Mouse (Mus musculus): ENCODE data around the gene Adprhl1. TPM values are rescaled to one million over a fixed set of nuclear protein-coding genes. Genes with fewer than 3 reads are reported as not detected.

The Adprhl1 gene
- polyA plus RNA-seq, 1 experiment from 2014 or later, result not detected

- H3K9me3 ChIP-seq, result no peaks in the 10 kb centered on the region
- H3K4me3 ChIP-seq, result no peak overlapping the region
- H3K4me1 ChIP-seq, result no peaks in the 10 kb centered on the region; the same call in 1 of the 2 replicates
- no peak overlapping the region for H3K4me2 ChIP-seq
- 10% methylated on average over 6 of the region's 6 CpGs for WGBS
- ATAC-seq (replicated peaks), result 0 out of 2 replicates have a peak, but pooled peaks have one; percentile 30
- H3K36me3 ChIP-seq (replicated peaks), result no peaks in the 10 kb centered on the region
- H3K27me3 ChIP-seq (replicated peaks), result no peaks in the 10 kb centered on the region
- no peak overlapping the region for H3K9ac ChIP-seq
- no peak overlapping the region for H3K27ac ChIP-seq
These were observed 27.7 kb downstream of the Adprhl1 start for GRCm38 (mm10) chr8:13226288-13226687.

- Histone ChIP-seq H3K36me3 (replicated peaks) (no peaks in the 10 kb centered on the region), H3K27ac (no peak overlapping the region), H3K4me3 (no peak overlapping the region), H3K27me3 (replicated peaks) (no peaks in the 10 kb centered on the region), H3K9me3 (no peaks in the 10 kb centered on the region), H3K4me1 (no peaks in the 10 kb centered on the region; the same call in 1 of the 2 replicates), H3K4me2 (no peak overlapping the region), H3K9ac (no peak overlapping the region)
- WGBS, result 84% methylated on average over 9 of the region's 9 CpGs
- no peak for ATAC-seq (replicated peaks)
These were observed 29.5 kb downstream of the Adprhl1 start for GRCm38 (mm10) chr8:13224426-13224825.

DNA sequence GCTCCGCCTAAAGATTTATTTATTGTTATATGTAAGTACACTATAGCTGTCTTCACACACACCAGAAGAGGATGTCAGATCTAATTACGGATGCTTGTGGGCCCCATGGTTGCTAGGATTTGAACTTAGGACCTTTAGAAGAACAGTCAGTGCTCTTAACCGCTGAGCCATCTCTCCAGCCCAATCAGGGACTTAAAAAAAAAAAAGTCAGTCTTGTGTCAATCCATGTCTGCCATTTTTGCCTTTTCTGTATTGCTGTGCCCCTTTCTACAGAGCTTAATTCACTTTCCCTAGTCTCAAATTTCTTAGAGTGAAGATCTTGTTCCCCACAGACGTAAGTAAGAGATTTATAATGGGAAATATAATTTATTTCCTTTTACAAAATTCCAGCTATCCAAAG is 35.5 kb downstream of the Adprhl1 start:
- no peak for ATAC-seq (replicated peaks)
- Histone ChIP-seq H3K36me3 (replicated peaks) (no peaks in the 10 kb centered on the region), H3K4me3 (no peak overlapping the region), H3K4me2 (no peak overlapping the region), H3K27ac (no peak overlapping the region), H3K4me1 (0 out of 2 replicates have a peak, but pooled peaks cover 5% of the 10 kb centered on the region), H3K27me3 (replicated peaks) (no peaks in the 10 kb centered on the region), H3K9me3 (no peaks in the 10 kb centered on the region), H3K9ac (no peak overlapping the region)
- WGBS, result 75% methylated on average over 4 of the region's 4 CpGs

GRCm38 (mm10) chr8:13217986-13218385 is 36.0 kb downstream of the Adprhl1 start:
- Histone ChIP-seq H3K4me2 (no peak overlapping the region), H3K4me3 (no peak overlapping the region), H3K4me1 (0 out of 2 replicates have a peak, but pooled peaks cover 10% of the 10 kb centered on the region), H3K9ac (no peak overlapping the region), H3K36me3 (replicated peaks) (no peaks in the 10 kb centered on the region), H3K27ac (no peak overlapping the region), H3K27me3 (replicated peaks) (no peaks in the 10 kb centered on the region), H3K9me3 (no peaks in the 10 kb centered on the region)
- no peak for ATAC-seq (replicated peaks)

DNA sequence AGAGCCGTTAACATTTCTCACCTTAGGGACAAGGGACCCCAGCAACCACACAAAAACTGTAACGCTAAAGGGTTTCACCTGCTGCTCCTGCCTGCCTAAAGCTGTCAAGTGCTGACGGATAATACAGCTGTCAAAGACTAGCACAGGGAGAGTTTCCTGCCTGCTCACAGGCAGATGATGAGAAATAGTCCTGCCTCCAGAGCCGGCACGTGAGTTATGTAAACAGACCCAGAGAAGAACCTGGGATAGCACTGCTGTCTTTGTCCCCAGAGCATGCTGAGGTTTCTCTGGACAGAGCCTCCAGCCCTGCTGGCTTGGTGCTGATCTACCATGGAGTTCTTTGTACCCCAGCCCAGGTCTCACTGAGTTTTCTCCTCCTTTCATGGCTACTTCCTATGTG is 36.9 kb downstream of the Adprhl1 start:
- Histone ChIP-seq H3K36me3 (replicated peaks) (no peaks in the 10 kb centered on the region), H3K4me1 (0 out of 2 replicates have a peak, but pooled peaks cover 10% of the 10 kb centered on the region), H3K9me3 (no peaks in the 10 kb centered on the region), H3K27me3 (replicated peaks) (no peaks in the 10 kb centered on the region), H3K9ac (no peak overlapping the region), H3K27ac (no peak overlapping the region), H3K4me2 (no peak overlapping the region), H3K4me3 (no peak overlapping the region)
- 63% methylated on average over 5 of the region's 5 CpGs for WGBS
- ATAC-seq (replicated peaks), result no peak

DNA sequence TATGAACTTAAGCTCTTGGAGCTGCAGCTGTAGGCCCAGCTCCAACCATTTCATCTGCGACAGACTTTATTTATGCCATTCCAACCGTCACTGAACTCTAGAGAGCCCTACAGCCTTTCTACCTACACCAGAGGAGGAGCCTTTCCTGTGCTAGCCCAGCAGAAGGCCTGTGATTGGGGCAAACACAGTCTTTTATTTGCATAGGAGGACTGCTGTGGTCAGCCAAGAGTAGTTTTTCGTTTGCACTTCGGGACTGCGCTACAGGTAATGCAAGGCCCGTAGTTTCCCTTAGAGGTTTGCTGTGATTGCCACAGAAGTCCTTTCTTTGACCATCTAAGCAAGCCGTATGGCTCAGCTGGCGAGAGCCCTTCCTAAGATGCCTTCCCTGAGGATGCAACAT is 37.6 kb downstream of the Adprhl1 start:
- Histone ChIP-seq H3K9ac (no peak overlapping the region), H3K27ac (no peak overlapping the region), H3K4me2 (no peak overlapping the region), H3K27me3 (replicated peaks) (no peaks in the 10 kb centered on the region), H3K4me1 (0 out of 2 replicates have a peak, but pooled peaks cover 10% of the 10 kb centered on the region), H3K36me3 (replicated peaks) (no peaks in the 10 kb centered on the region), H3K4me3 (no peak overlapping the region), H3K9me3 (no peaks in the 10 kb centered on the region)
- WGBS, result 75% methylated on average over 8 of the region's 8 CpGs
- no peak for ATAC-seq (replicated peaks)

DNA sequence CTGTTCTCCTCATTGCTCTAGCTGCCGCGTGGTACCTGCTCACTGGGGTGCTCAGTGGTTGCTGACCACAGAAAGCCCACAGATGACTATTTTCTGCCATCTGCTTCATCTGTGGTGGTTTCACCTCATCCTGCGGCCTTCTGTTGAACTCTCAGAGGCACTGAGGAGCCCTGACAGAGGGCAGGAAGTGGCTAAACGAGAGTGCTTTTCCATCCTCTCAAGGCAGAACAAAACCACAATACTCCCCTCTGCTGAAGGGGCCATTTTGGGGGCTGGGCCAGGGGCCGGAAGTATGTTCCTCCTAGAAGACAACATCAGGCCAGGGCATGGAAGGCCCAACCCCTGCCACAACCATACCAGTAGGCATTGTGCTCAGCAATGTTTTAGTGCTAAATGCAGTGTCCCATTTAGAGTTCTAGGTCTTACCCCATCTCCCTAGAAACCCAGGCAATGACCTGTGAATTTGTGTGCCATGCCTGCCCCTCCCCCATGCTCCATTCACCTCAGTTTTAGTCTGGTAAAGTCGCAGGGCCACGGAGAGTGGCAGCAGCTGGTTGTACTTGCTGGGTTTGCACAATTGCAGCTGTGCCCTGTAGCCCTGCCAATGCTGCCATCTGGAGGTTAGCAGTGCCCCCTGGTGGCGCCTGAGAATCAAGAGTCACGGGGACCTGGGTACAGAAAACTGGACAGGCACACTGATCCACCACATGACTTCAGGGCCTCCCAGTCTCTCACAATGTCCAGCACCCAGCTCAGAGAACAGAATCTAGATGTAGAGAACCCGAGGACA is 40.3 kb downstream of the Adprhl1 start:
- peak; percentile 74 for ATAC-seq (replicated peaks)
- Histone ChIP-seq H3K27me3 (replicated peaks) (no peaks in the 10 kb centered on the region), H3K9me3 (no peaks in the 10 kb centered on the region), H3K4me2 (no peak overlapping the region), H3K27ac (no peak overlapping the region), H3K9ac (no peak overlapping the region), H3K4me1 (0 out of 2 replicates have a peak, but pooled peaks cover 10% of the 10 kb centered on the region), H3K36me3 (replicated peaks) (no peaks in the 10 kb centered on the region), H3K4me3 (no peak overlapping the region)
- 28% methylated on average over 10 of the region's 10 CpGs for WGBS

DNA sequence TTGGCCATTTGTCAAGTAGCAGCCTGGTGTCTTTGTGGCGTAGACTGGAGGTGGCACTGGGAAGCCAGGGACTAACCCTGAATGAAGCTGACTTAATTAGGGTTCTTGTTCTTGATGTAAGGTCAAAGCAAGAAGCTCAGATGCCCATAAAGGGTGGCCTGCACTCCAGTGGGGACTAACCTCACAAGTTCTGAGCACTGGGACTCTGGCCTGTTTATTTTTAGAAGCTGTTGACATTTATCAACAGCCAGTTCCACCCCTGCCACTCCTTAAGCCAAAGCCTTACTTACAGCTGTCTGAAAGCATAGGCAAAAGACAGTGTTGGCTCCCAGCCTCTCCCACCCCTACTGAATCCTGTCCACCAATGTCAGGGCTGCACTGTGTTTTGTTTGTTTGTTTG is 44.2 kb downstream of the Adprhl1 start:
- no peak overlapping the region for H3K9ac ChIP-seq
- no peak overlapping the region for H3K4me3 ChIP-seq
- no peaks in the 10 kb centered on the region for H3K27me3 ChIP-seq (replicated peaks)
- no peaks in the 10 kb centered on the region for H3K36me3 ChIP-seq (replicated peaks)
- H3K4me2 ChIP-seq, result no peak overlapping the region
- no peak overlapping the region for H3K27ac ChIP-seq
- WGBS, result 56% methylated on average over 1 of the region's 1 CpGs
- no peaks in the 10 kb centered on the region for H3K9me3 ChIP-seq
- H3K4me1 ChIP-seq, result 0 out of 2 replicates have a peak, but pooled peaks cover 10% of the 10 kb centered on the region
- ATAC-seq (replicated peaks), result no peak

- no peak overlapping the region for H3K4me2 ChIP-seq
- no peak overlapping the region for H3K9ac ChIP-seq
- H3K27ac ChIP-seq, result no peak overlapping the region
- no peak for ATAC-seq (replicated peaks)
- no peaks in the 10 kb centered on the region for H3K9me3 ChIP-seq
- H3K27me3 ChIP-seq (replicated peaks), result no peaks in the 10 kb centered on the region
- no peaks in the 10 kb centered on the region for H3K36me3 ChIP-seq (replicated peaks)
- 48% methylated on average over 6 of the region's 6 CpGs for WGBS
- 0 out of 2 replicates have a peak, but pooled peaks cover 8% of the 10 kb centered on the region for H3K4me1 ChIP-seq
- no peak overlapping the region for H3K4me3 ChIP-seq
These were observed 45.2 kb downstream of the Adprhl1 start for GRCm38 (mm10) chr8:13208627-13209355.

DNA sequence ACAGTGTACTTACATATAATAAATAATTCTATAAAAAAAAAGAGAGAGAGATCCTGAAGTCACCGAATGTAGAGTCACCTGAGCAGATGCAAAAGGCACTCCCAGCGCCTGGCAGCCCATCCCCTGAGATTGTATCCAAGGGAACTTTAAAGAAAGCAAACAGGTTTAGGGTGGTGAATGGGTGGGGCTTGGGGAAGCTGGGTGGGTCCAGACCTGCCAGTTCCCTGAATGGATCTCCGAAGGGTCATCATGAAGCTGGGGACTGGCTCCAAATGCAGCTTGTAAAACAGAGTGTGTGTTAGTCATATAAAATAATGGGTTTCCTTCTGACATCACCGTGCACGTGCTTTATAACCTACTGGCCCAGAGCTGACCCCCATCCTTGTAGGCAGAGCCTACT is 47.7 kb downstream of the Adprhl1 start:
- Histone ChIP-seq H3K9ac (no peak overlapping the region), H3K36me3 (replicated peaks) (no peaks in the 10 kb centered on the region), H3K27ac (no peak overlapping the region), H3K9me3 (no peaks in the 10 kb centered on the region), H3K4me2 (no peak overlapping the region), H3K4me1 (no peaks in the 10 kb centered on the region), H3K27me3 (replicated peaks) (peaks cover 13% of the 10 kb centered on the region), H3K4me3 (no peak overlapping the region)
- ATAC-seq (replicated peaks), result no peak
- 46% methylated on average over 5 of the region's 5 CpGs for WGBS

DNA sequence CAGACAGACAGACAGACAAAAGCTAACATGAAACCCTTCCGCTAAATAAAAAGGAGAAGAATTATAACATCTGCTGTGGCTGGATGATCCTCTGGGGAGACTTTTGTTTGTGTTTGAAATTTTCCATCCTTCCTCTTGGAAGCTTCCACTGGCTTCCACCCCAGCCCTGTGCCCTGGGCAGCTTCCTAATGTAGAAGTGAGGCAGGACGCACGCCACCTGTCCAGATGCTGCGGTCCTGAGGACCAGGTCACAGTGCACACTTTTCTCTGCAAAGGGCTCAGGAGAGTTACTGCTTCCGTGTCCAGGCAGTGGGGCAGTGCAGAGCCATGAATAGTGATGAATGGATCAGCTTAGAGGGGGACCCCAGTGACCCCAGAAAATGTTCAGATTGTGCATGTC is 48.7 kb downstream of the Adprhl1 start:
- 86% methylated on average over 5 of the region's 5 CpGs for WGBS
- H3K9ac ChIP-seq, result no peak overlapping the region
- ATAC-seq (replicated peaks), result no peak
- no peak overlapping the region for H3K4me3 ChIP-seq
- no peaks in the 10 kb centered on the region for H3K9me3 ChIP-seq
- peaks cover 8% of the 10 kb centered on the region for H3K4me1 ChIP-seq
- H3K36me3 ChIP-seq (replicated peaks), result no peaks in the 10 kb centered on the region
- no peak overlapping the region for H3K4me2 ChIP-seq
- H3K27me3 ChIP-seq (replicated peaks), result peaks cover 15% of the 10 kb centered on the region
- H3K27ac ChIP-seq, result no peak overlapping the region

- H3K27ac ChIP-seq, result no peak overlapping the region
- 71% methylated on average over 12 of the region's 12 CpGs for WGBS
- no peak overlapping the region for H3K4me2 ChIP-seq
- H3K9ac ChIP-seq, result no peak overlapping the region
- no peak for ATAC-seq (replicated peaks)
- H3K36me3 ChIP-seq (replicated peaks), result no peaks in the 10 kb centered on the region
- peaks cover 15% of the 10 kb centered on the region for H3K27me3 ChIP-seq (replicated peaks)
- peaks cover 12% of the 10 kb centered on the region for H3K4me1 ChIP-seq
- no peaks in the 10 kb centered on the region for H3K9me3 ChIP-seq
- H3K4me3 ChIP-seq, result no peak overlapping the region
These were observed 49.4 kb downstream of the Adprhl1 start for GRCm38 (mm10) chr8:13204371-13205140.
